Mouse (Mus musculus): ENCODE results near the gene Rai14. TPM values are rescaled to one million over a fixed set of nuclear protein-coding genes. Genes with fewer than 3 reads are reported as not detected.
A peak's percentile ranks its signal among the peaks of the same experiment; 100 is the strongest.

Rai14 gene
- polyA plus RNA-seq, 1 experiment from 2014 or later = 64.1 TPM

- no peak overlapping the region for H3K4me2 ChIP-seq
- peaks cover 23% of the 10 kb centered on the region for H3K4me1 ChIP-seq (replicated peaks)
- H3K4me3 ChIP-seq (replicated peaks) = no peak overlapping the region
- WGBS = 50% methylated on average over 2 of the region's 2 CpGs
- no peaks in the 10 kb centered on the region for H3K9me3 ChIP-seq
- no peak for ATAC-seq (ENCODE audit: insufficient number of reproducible peaks, insufficient read depth, low FRiP score, low TSS enrichment, low read depth)
- H3K36me3 ChIP-seq = 0 out of 2 replicates have a peak, but pooled peaks cover 3% of the 10 kb centered on the region
- no peak overlapping the region for H3K9ac ChIP-seq (replicated peaks)
- no peak overlapping the region for H3K27ac ChIP-seq
- no peaks in the 10 kb centered on the region for H3K27me3 ChIP-seq
Observed at GRCm38 (mm10) chr15:10652931-10653475, 61.4 kb downstream of the Rai14 start.

GRCm38 (mm10) chr15:10648372-10649109 is 65.9 kb downstream of the Rai14 start:
- 16% methylated on average over 6 of the region's 6 CpGs for WGBS
- no peak overlapping the region for H3K9ac ChIP-seq (replicated peaks)
- no peaks in the 10 kb centered on the region for H3K27me3 ChIP-seq
- H3K4me1 ChIP-seq (replicated peaks) = peaks cover 43% of the 10 kb centered on the region
- peak overlapping the region; percentile 77 for H3K27ac ChIP-seq
- no peak overlapping the region for H3K4me3 ChIP-seq (replicated peaks)
- peak; percentile 84 for ATAC-seq (ENCODE audit: insufficient number of reproducible peaks, insufficient read depth, low FRiP score, low TSS enrichment, low read depth)
- no peaks in the 10 kb centered on the region for H3K36me3 ChIP-seq
- H3K4me2 ChIP-seq = peak overlapping the region; percentile 17
- H3K9me3 ChIP-seq = no peaks in the 10 kb centered on the region

- Histone ChIP-seq H3K4me2 (no peak overlapping the region), H3K9me3 (no peaks in the 10 kb centered on the region), H3K4me3 (replicated peaks) (no peak overlapping the region), H3K36me3 (no peaks in the 10 kb centered on the region), H3K9ac (replicated peaks) (no peak overlapping the region), H3K4me1 (replicated peaks) (peaks cover 43% of the 10 kb centered on the region), H3K27ac (no peak overlapping the region), H3K27me3 (no peaks in the 10 kb centered on the region)
- WGBS = 77% methylated on average over 5 of the region's 5 CpGs
- no peak for ATAC-seq (ENCODE audit: insufficient number of reproducible peaks, insufficient read depth, low FRiP score, low TSS enrichment, low read depth)
Observed at GRCm38 (mm10) chr15:10646297-10646696, 68.1 kb downstream of the Rai14 start.

DNA sequence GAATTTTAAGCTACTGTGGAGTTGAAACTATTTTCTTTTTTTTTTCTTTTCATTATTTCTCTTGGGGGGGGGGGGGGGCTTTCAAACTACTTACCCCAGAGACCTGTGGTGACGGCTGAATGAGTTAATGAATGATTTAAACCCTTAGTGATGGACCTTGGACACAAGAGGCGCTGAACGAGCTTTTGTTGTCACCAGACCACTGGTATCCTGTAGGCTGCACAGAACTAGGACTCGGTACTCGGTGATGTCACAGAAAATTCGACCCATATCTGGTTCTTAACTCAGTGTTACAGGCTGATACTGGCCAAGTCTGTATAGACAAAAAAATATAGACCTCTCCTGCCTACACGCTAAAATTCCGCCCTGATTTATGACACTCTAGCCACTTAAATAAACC is 69.3 kb downstream of the Rai14 start:
- ATAC-seq (ENCODE audit: insufficient number of reproducible peaks, insufficient read depth, low FRiP score, low TSS enrichment, low read depth) = no peak
- H3K4me3 ChIP-seq (replicated peaks) = no peak overlapping the region
- H3K27me3 ChIP-seq = no peaks in the 10 kb centered on the region
- no peak overlapping the region for H3K4me2 ChIP-seq
- H3K9me3 ChIP-seq = no peaks in the 10 kb centered on the region
- no peaks in the 10 kb centered on the region for H3K36me3 ChIP-seq
- peaks cover 43% of the 10 kb centered on the region for H3K4me1 ChIP-seq (replicated peaks)
- no peak overlapping the region for H3K9ac ChIP-seq (replicated peaks)
- no peak overlapping the region for H3K27ac ChIP-seq
- 62% methylated on average over 8 of the region's 8 CpGs for WGBS

- Histone ChIP-seq H3K4me3 (replicated peaks) (no peak overlapping the region), H3K4me2 (no peak overlapping the region), H3K9ac (replicated peaks) (no peak overlapping the region), H3K36me3 (0 out of 2 replicates have a peak, but pooled peaks cover 5% of the 10 kb centered on the region), H3K27me3 (no peaks in the 10 kb centered on the region), H3K27ac (no peak overlapping the region), H3K9me3 (no peaks in the 10 kb centered on the region), H3K4me1 (replicated peaks) (peaks cover 40% of the 10 kb centered on the region)
- WGBS = 93% methylated on average over 3 of the region's 3 CpGs
- ATAC-seq (ENCODE audit: insufficient number of reproducible peaks, insufficient read depth, low FRiP score, low TSS enrichment, low read depth) = no peak
Observed at GRCm38 (mm10) chr15:10643819-10644218, 70.6 kb downstream of the Rai14 start.

DNA sequence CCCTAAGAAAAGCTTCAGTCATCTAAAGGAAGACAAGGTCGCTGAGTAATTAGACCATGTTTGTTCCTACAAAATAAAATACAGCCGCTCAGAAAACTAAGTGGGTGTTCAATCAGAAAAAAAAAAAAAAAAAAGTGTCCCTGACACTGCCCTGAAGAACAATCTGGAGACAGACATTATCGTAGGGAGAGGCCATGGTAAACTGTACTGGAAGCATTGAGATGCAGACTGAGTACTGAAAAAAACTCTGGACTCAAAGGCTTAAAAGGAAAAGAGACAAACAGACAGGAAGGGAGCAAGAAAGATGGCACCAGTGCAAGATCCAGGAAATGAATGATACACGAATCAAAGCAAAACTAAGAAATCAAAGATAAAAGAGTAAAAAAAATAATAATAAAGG is 71.2 kb downstream of the Rai14 start:
- Histone ChIP-seq H3K4me1 (replicated peaks) (peaks cover 36% of the 10 kb centered on the region), H3K4me2 (no peak overlapping the region), H3K27me3 (no peaks in the 10 kb centered on the region), H3K4me3 (replicated peaks) (no peak overlapping the region), H3K9ac (replicated peaks) (no peak overlapping the region), H3K36me3 (0 out of 2 replicates have a peak, but pooled peaks cover 5% of the 10 kb centered on the region), H3K27ac (no peak overlapping the region), H3K9me3 (no peaks in the 10 kb centered on the region)
- no peak for ATAC-seq (ENCODE audit: insufficient number of reproducible peaks, insufficient read depth, low FRiP score, low TSS enrichment, low read depth)
- WGBS = 80% methylated on average over 4 of the region's 4 CpGs

DNA sequence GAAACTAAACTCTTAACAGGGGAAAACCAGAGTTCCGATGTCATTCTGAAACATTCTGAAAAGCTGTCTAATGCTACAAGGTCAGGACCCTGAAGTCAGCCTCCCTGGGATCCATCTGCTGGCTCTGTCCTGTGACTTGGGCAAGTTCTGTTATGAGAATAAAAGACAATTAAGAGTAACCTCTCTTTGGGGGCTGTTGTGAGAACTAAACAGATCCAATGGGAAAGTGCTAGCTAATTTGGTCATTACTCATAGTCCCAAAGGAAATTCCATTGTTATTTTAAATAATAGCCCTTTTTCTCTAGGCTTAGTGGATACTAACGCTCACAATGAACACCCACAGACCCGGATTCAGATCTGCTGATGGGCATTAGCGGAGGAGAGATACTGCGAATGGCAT is 72.0 kb downstream of the Rai14 start:
- WGBS = 84% methylated on average over 5 of the region's 5 CpGs
- peaks cover 33% of the 10 kb centered on the region for H3K4me1 ChIP-seq (replicated peaks)

DNA sequence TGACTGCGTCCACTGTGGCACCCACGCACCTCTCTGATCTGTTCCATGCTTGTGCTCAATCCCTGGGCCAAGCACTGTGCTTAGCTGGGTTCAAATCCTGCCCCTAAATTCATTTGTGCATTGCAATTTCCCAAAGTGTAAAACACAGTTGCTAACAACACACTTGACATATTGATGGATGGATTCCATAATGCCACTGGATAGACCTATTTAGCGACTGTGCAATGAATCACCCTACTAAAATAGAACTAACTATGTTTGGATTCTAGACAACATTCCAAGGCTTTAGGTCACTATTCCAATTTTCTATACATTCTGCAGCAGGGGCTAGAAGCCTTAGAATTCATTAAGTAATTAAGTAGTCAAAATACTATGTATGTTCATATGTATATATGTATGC is 73.7 kb downstream of the Rai14 start:
- Histone ChIP-seq H3K4me3 (replicated peaks) (no peak overlapping the region), H3K9ac (replicated peaks) (no peak overlapping the region)
- WGBS = 98% methylated on average over 3 of the region's 3 CpGs

More for the DNA sequence above, 72.0 kb downstream of the Rai14 start:
- Histone ChIP-seq H3K27me3 (no peaks in the 10 kb centered on the region), H3K27ac (no peak overlapping the region), H3K9ac (replicated peaks) (no peak overlapping the region), H3K9me3 (no peaks in the 10 kb centered on the region), H3K36me3 (0 out of 2 replicates have a peak, but pooled peaks cover 5% of the 10 kb centered on the region), H3K4me2 (no peak overlapping the region), H3K4me3 (replicated peaks) (no peak overlapping the region)
- ATAC-seq (ENCODE audit: insufficient number of reproducible peaks, insufficient read depth, low FRiP score, low TSS enrichment, low read depth) = no peak

DNA sequence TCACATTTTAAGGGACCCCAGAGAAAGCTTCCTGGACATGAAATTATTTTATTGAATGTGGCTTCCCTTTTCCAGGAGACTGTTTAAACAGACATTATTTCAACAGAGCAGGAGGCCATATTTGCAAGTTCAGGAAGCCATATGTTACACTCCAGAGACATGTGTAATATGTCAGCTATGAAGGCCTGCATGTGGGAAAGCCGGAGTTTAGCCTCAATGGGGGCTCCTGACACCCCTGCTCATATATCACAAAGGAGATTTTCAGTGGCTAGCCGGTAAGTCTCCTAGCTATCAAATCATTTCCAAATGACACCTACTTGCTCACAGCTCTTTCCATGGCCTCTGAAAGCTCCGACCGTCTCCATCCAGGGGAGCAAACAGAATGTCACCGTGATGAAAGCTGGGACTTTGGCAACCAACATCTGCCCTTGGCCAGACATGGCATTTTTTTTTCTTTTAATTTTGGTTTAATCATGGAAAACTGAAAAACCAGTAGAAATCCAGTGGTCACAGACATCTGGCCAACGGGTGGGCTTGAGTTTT is 77.1 kb downstream of the Rai14 start:
- H3K36me3 ChIP-seq = peaks cover 9% of the 10 kb centered on the region; the same call in 1 of the 2 replicates
- peaks cover 53% of the 10 kb centered on the region for H3K4me1 ChIP-seq (replicated peaks)
- no peak overlapping the region for H3K4me3 ChIP-seq (replicated peaks)
- ATAC-seq (ENCODE audit: insufficient number of reproducible peaks, insufficient read depth, low FRiP score, low TSS enrichment, low read depth) = no peak
- H3K4me2 ChIP-seq = no peak overlapping the region
- no peaks in the 10 kb centered on the region for H3K9me3 ChIP-seq
- H3K9ac ChIP-seq (replicated peaks) = no peak overlapping the region
- 36% methylated on average over 6 of the region's 6 CpGs for WGBS
- peak overlapping the region; percentile 57; the same call in 1 of the 2 replicates for H3K27ac ChIP-seq
- H3K27me3 ChIP-seq = no peaks in the 10 kb centered on the region

More for the DNA sequence above, 73.7 kb downstream of the Rai14 start:
- Histone ChIP-seq H3K4me2 (no peak overlapping the region), H3K27me3 (no peaks in the 10 kb centered on the region), H3K4me1 (replicated peaks) (peaks cover 35% of the 10 kb centered on the region), H3K9me3 (no peaks in the 10 kb centered on the region), H3K36me3 (0 out of 2 replicates have a peak, but pooled peaks cover 5% of the 10 kb centered on the region), H3K27ac (no peak overlapping the region)
- no peak for ATAC-seq (ENCODE audit: insufficient number of reproducible peaks, insufficient read depth, low FRiP score, low TSS enrichment, low read depth)

DNA sequence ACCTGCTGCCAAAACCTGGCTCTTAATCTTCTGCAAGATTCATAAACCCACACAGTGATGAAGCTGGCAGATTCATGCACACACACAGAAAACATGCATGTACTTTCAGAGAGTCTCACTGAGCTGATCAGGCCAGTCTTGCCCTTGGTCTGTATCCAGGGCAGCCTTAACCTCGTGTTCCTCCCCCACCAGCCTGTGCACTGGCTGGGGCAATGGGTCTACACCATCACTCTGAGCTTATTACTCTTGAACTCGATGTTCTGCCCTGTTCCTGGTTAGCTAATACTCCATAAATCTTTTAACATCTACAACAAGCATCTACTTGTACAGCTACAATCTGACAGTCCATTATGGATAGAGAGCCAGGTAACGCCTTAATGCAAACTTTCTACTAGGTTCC is 77.6 kb downstream of the Rai14 start:
- H3K4me1 ChIP-seq (replicated peaks) = peaks cover 53% of the 10 kb centered on the region
- H3K9me3 ChIP-seq = no peaks in the 10 kb centered on the region
- H3K4me3 ChIP-seq (replicated peaks) = no peak overlapping the region
- no peak for ATAC-seq (ENCODE audit: insufficient number of reproducible peaks, insufficient read depth, low FRiP score, low TSS enrichment, low read depth)
- no peak overlapping the region for H3K9ac ChIP-seq (replicated peaks)
- 49% methylated on average over 3 of the region's 3 CpGs for WGBS
- H3K4me2 ChIP-seq = no peak overlapping the region
- peaks cover 14% of the 10 kb centered on the region for H3K36me3 ChIP-seq
- peak overlapping the region; percentile 20; the same call in 1 of the 2 replicates for H3K27ac ChIP-seq
- H3K27me3 ChIP-seq = no peaks in the 10 kb centered on the region

DNA sequence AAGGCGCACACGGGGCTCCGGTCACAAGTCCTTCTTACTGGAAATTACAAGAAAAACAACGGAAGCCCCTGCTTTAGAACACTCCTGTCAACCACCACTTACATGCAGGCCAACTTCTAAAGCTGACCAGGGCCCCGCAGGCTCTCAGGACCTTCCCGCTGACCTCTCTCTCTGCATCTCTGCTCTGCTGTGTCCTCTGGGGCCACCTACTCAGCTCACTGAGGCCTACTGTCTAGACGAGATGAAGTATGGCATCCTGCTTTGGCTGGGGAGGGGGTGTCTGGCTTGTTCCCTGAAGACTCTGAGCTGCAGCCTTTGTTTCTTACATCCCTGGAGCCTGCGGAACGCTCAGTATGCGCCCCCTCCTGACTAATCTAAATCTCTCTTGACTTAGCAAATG is 79.3 kb downstream of the Rai14 start:
- peak overlapping the region; percentile 92 for H3K27ac ChIP-seq
- H3K4me1 ChIP-seq (replicated peaks) = peaks cover 56% of the 10 kb centered on the region
- peaks cover 19% of the 10 kb centered on the region for H3K36me3 ChIP-seq
- ATAC-seq (ENCODE audit: insufficient number of reproducible peaks, insufficient read depth, low FRiP score, low TSS enrichment, low read depth) = no peak
- no peak overlapping the region for H3K4me3 ChIP-seq (replicated peaks)
- 0 out of 2 replicates have a peak overlapping the region, but pooled peaks have one; percentile 37 for H3K9ac ChIP-seq (replicated peaks)
- no peaks in the 10 kb centered on the region for H3K27me3 ChIP-seq
- H3K9me3 ChIP-seq = no peaks in the 10 kb centered on the region
- peak overlapping the region; percentile 23; the same call in 1 of the 2 replicates for H3K4me2 ChIP-seq
- 19% methylated on average over 10 of the region's 10 CpGs for WGBS
